Mouse (Mus musculus): ENCODE data around the gene Id3.
A peak's percentile ranks its signal among the peaks of the same experiment; 100 is the strongest.

Id3 gene

GRCm38 (mm10) chr4:136148342-136149044 is 5.2 kb downstream of the Id3 start:
- peak in 1 of 2 experiments; percentile 21 for DNase-seq

GRCm38 (mm10) chr4:136149045-136149379 is 5.7 kb downstream of the Id3 start:
- DNase-seq: no peak

- DNase-seq: no peak
Measured at GRCm38 (mm10) chr4:136149734-136150133, 6.4 kb downstream of the Id3 start.

- DNase-seq: no peak
Measured at GRCm38 (mm10) chr4:136150596-136150995, 7.3 kb downstream of the Id3 start.

- no peak for DNase-seq
Measured at GRCm38 (mm10) chr4:136152821-136153220, 9.5 kb downstream of the Id3 start.

GRCm38 (mm10) chr4:136154462-136154861 is 11.2 kb downstream of the Id3 start:
- DNase-seq: no peak

- no peak for DNase-seq
Measured at GRCm38 (mm10) chr4:136158498-136158897, 15.2 kb downstream of the Id3 start.

- peak; percentile 80 to 86 for DNase-seq
Measured at GRCm38 (mm10) chr4:136159802-136160397, 16.6 kb downstream of the Id3 start.

GRCm38 (mm10) chr4:136163448-136163847 is 20.2 kb downstream of the Id3 start:
- DNase-seq: peak; percentile 83 to 84

- DNase-seq: no peak
Measured at GRCm38 (mm10) chr4:136164981-136165380, 21.7 kb downstream of the Id3 start.

GRCm38 (mm10) chr4:136167701-136168100 is 24.4 kb downstream of the Id3 start:
- no peak for DNase-seq

- no peak for DNase-seq
Measured at GRCm38 (mm10) chr4:136170401-136170800, 27.1 kb downstream of the Id3 start.

- no peak for DNase-seq
Measured at GRCm38 (mm10) chr4:136171455-136171854, 28.2 kb downstream of the Id3 start.

- DNase-seq: peak; percentile 53
Measured at GRCm38 (mm10) chr4:136172011-136172541, 28.8 kb downstream of the Id3 start, which contains the start of gene E2f2. Gene E2f2, plus strand, starts transcription at chr4:136172394.

GRCm38 (mm10) chr4:136172542-136173209 is 29.4 kb downstream of the Id3 start:
- DNase-seq: peak in 1 of 2 experiments; percentile 49

- no peak for DNase-seq
Measured at GRCm38 (mm10) chr4:136173210-136173715, 30.0 kb downstream of the Id3 start.

GRCm38 (mm10) chr4:136174216-136175193 is 31.2 kb downstream of the Id3 start:
- no peak for DNase-seq

GRCm38 (mm10) chr4:136176022-136176552 is 32.8 kb downstream of the Id3 start:
- no peak for DNase-seq

- no peak for DNase-seq
Measured at GRCm38 (mm10) chr4:136177244-136177611, 33.9 kb downstream of the Id3 start.

- no peak for DNase-seq
Measured at GRCm38 (mm10) chr4:136177612-136178474, 34.5 kb downstream of the Id3 start.

- no peak for DNase-seq
Measured at GRCm38 (mm10) chr4:136178475-136178921, 35.2 kb downstream of the Id3 start.
